Mouse (Mus musculus) cerebellum, postnatal 25 days (tissue): ENCODE data around the gene Fxyd5.

Experiments
- DNase-seq, 2 experiments: peaks; one replicate each; pipeline ENCODE4 v3.0.0; 2021; ENCODE audit warnings: mixed read lengths in 2 of 2

Fxyd5 gene

GRCm38 (mm10) chr7:31060621-31061010 lies 18.3 kb upstream of the Fxyd5 start:
- no peak for DNase-seq

- no peak for DNase-seq
Measured at GRCm38 (mm10) chr7:31059919-31060620, 17.8 kb upstream of the Fxyd5 start.

- peak; percentile 91 to 92 for DNase-seq
Measured at GRCm38 (mm10) chr7:31059108-31059507, 16.8 kb upstream of the Fxyd5 start, which contains the start of gene Lgi4. TSS of gene Lgi4 (plus strand) at chr7:31059342.

- no peak for DNase-seq
Measured at GRCm38 (mm10) chr7:31058211-31058610, 15.9 kb upstream of the Fxyd5 start.

- no peak for DNase-seq
Measured at GRCm38 (mm10) chr7:31057730-31058129, 15.4 kb upstream of the Fxyd5 start.

GRCm38 (mm10) chr7:31057071-31057470 lies 14.8 kb upstream of the Fxyd5 start, which contains the start of gene Fxyd1:
TSS of gene Fxyd1 (minus strand) at chr7:31057199.
- DNase-seq, result no peak

- no peak for DNase-seq
Measured at GRCm38 (mm10) chr7:31056448-31056847, 14.2 kb upstream of the Fxyd5 start.

GRCm38 (mm10) chr7:31055883-31056282 lies 13.6 kb upstream of the Fxyd5 start:
- DNase-seq, result no peak

- DNase-seq, result peak in 1 of 2 experiments; percentile 61
Measured at GRCm38 (mm10) chr7:31055354-31055824, 13.1 kb upstream of the Fxyd5 start.

GRCm38 (mm10) chr7:31054661-31055320 lies 12.5 kb upstream of the Fxyd5 start:
- DNase-seq, result no peak

GRCm38 (mm10) chr7:31053882-31054447 lies 11.7 kb upstream of the Fxyd5 start:
- peak; percentile 61 to 72 for DNase-seq

- DNase-seq, result peak; percentile 92 to 95
Measured at GRCm38 (mm10) chr7:31052636-31053434, 10.6 kb upstream of the Fxyd5 start.

- no peak for DNase-seq
Measured at GRCm38 (mm10) chr7:31052251-31052635, 10.0 kb upstream of the Fxyd5 start.

- DNase-seq, result peak; percentile 72 to 76
Measured at GRCm38 (mm10) chr7:31051321-31052021, 9.2 kb upstream of the Fxyd5 start, which contains the start of gene Fxyd7. TSS of gene Fxyd7 (minus strand) at chr7:31051467.

GRCm38 (mm10) chr7:31050921-31051320 lies 8.6 kb upstream of the Fxyd5 start:
- DNase-seq, result peak; percentile 71 to 80

- DNase-seq, result peak in 1 of 2 experiments; percentile 39
Measured at GRCm38 (mm10) chr7:31050487-31050886, 8.2 kb upstream of the Fxyd5 start.

- DNase-seq, result peak in 1 of 2 experiments; percentile 71
Measured at GRCm38 (mm10) chr7:31049846-31050281, 7.6 kb upstream of the Fxyd5 start.

GRCm38 (mm10) chr7:31049135-31049845 lies 7.0 kb upstream of the Fxyd5 start:
- peak; percentile 80 to 87 for DNase-seq

GRCm38 (mm10) chr7:31041662-31042315 lies 492 bp downstream of the Fxyd5 start:
- DNase-seq, result no peak

GRCm38 (mm10) chr7:31041023-31041407 lies 1.3 kb downstream of the Fxyd5 start:
- DNase-seq, result no peak
